Mouse (Mus musculus) retina, postnatal 1 day (tissue): Measurements from ENCODE around the gene Tollip.
"Not testable (repeated sequence)": the region's sequence is repeated elsewhere in the genome, so short reads cannot be mapped to it uniquely, and the experiment has no call there.

ENCODE experiments used
- DNase-seq: peaks from one replicate; pipeline ENCODE4 v3.0.0-alpha.2; 2012

Tollip gene

DNA sequence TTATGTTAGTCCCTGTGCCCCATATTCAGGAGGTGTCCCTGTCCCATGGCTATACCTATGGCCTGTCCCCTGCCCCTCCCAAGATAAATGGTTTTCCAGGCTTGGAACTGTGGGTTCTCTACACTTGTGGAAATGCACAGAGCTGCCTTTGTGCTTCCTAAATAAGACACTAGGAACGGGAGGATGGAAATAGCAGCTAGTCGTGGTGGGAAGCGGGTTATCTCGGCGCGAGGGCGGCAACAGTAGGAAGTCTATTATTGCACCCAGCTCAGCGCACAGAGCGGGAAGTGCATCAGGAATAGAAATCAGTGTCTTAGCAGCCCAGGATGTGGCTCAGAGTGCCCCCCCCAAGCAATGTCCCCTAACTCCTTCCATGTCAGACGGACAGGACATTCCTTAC, 10.3 kb upstream of the Tollip start:
- no peak for DNase-seq

GRCm38 (mm10) chr7:141924917-141925316, 6.6 kb upstream of the Tollip start:
- peak; percentile 84 for DNase-seq

- not testable (repeated sequence) for DNase-seq
These were observed 5.8 kb upstream of the Tollip start for GRCm38 (mm10) chr7:141924121-141924520.

- DNase-seq = no peak
These were observed 7.0 kb downstream of the Tollip start for GRCm38 (mm10) chr7:141911305-141911704.

DNA sequence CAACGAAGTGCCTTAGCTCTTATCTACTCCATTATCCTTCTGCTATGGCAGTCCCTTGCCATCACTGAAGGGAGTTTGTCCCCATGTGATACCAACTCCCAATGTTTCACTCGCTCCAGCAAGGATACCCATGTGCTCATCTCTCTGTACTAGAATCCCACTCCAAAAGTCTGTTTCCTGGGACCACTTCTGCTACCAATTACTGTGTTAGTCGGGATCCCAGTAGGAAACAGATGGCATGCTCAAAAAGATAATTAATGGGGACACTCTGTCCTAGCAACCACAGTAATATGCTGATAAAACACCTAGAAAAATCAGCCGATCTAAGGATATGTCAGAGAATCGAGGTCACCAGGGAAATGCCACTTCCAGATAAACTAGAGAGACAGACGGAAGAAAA, 9.7 kb downstream of the Tollip start:
- no peak for DNase-seq

DNA sequence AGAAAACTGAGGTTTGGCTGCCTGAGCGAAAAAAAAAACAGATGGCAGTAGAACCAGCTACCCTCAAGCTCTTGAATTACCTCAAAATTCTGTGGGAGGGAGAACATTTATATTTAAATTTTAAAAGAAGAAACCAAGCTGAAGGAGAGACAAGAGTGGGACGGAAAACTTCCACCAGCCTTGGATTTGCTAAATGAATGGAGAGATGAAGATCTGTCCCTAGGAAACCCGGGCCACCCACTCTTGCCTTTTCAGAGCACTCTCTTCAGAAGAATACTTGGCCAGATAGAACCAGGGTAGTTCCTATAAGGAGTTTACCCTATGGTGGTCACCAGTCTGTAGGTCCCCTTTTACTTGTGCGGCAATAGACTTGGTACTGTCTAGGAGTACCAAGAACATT, 15.5 kb downstream of the Tollip start:
- DNase-seq = no peak

DNA sequence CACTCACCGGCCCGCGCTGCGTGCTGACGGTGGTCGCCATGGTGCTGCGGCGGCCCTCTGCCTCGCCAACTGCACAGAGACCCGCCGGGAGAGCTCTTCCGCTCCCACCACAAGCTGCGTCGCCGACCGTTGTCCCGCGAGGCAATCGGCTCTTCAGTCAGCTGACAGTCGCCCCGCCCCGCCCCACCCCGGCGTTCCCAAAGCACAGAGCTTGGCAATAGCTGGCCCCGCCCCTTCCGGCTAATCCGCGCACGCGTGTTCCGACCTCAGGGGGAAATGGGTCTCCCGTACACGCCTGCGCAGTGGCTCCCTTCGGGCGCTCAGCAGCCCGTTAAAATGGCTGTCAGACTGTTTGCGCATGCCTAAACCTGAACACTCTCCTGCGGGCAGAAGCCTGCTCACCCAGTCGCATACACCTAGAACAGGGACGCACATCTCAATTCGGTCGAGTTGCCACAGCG, 16.0 kb downstream of the Tollip start:
- peak; percentile 99 for DNase-seq

GRCm38 (mm10) chr7:141901825-141902224, 16.5 kb downstream of the Tollip start:
- DNase-seq = no peak

DNA sequence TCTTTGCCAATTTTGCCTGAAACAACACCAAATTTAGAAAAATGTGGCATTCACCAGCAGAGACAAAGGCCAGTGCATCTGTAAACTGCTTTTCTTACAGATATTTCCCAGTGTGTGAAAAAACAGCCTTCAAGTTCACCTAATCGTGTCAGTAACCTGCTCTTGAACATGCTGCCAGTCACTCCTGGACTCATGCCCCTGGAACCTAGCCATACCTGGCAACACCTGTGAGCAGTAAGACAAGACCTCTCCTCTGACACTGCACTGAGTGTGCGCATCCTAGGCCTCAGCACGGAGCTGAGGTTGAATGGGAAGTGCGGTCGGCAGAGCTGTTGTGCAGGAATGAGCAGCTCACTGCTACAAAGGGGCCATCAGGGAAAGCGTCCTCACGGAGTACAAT, 26.2 kb downstream of the Tollip start:
- DNase-seq = no peak

GRCm38 (mm10) chr7:141878813-141879212, 39.5 kb downstream of the Tollip start:
- DNase-seq = no peak

- DNase-seq = no peak
These were observed 43.4 kb downstream of the Tollip start for GRCm38 (mm10) chr7:141874891-141875290.

DNA sequence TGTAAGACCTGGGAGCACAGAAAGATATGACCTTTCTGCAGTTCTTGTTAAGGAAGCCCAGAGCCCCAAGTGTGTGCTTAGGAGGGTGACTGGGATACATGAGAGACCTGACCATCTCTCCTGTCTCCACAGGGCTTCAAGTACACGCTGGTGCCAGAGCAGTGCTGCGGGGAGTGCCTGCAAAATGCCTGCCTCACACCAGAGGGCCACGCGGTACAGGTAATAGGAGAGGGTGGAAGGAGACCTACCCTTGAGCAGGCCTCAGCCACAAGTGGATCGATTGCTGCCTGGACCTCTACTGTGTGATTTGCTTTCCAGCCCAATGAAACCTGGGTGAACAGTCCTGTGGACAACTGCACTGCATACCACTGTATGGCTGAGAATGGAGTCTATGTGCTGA, 47.8 kb downstream of the Tollip start:
- no peak for DNase-seq

DNA sequence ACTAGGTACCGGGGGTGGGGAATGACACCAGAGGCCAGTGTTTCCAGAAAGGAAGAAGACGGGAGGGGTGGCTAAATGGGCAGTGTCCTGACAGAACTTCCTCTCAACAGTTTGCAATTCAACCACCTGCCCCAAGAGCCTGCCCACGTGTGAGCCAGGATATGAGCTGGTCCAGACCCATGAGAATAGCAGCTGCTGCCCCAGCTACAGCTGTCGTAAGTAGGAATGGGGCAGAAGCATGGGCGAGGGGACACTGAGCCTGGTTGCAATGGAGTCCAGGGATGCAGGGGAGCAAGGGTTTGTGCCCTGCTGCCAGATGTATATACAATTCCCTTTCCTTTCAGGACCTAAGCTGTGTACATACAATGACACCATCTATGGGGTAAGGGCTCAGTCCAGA, 48.7 kb downstream of the Tollip start:
- no peak for DNase-seq

DNA sequence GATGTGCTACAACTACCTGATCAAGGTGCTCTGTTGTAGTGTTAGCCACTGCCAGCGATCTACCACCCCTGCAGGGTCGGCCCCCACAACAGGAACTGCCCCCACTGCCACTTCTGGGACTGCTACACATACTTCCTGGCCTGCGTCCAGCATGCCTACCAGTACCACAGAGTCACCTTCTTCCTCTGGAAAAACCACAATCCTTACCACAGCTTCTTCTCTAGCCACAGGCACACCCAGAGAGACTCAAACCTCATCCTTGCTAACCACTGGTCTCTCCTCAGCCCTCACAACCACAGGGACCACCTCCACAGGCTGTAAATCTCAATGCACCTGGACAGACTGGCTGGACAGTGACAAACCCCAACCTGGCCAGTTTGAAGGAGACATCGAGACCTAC, 57.3 kb downstream of the Tollip start:
- DNase-seq = no peak

DNA sequence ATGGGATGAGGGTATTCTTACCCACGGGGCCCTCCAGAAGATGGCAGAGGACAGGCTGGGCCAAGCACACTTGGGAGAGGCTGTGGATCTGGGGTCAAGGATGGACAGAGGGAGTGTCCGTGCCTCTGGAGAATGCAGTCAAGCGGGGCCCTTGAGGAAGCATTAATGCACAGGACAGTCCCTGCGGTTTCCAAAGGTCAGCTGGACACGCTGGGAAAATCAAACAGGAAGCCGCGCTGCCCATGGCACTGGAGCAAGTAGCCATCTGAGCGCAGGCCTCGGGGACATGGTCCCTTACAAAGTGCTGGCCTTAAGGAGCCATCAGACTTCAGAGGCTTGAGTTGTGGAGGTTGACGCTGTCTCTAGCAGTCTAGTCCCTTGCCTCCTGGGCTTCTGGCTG, 78.0 kb downstream of the Tollip start:
- DNase-seq = no peak

GRCm38 (mm10) chr7:141838779-141839178, 79.5 kb downstream of the Tollip start, which contains the start of gene Muc5b:
Gene Muc5b (plus strand): TSS chr7:141839070.
- DNase-seq = peak; percentile 14

- no peak for DNase-seq
These were observed 81.9 kb downstream of the Tollip start for GRCm38 (mm10) chr7:141836423-141836822.

GRCm38 (mm10) chr7:141835941-141836340, 82.4 kb downstream of the Tollip start:
- DNase-seq = no peak
